Mouse (Mus musculus): Measurements from ENCODE around the gene Thoc5. TPM values are rescaled to one million over a fixed set of nuclear protein-coding genes. Genes with fewer than 3 reads are reported as not detected.

The Thoc5 gene
- total RNA-seq, 1 experiment = 47.5 TPM

GRCm38 (mm10) chr11:4921281-4921680 is 26.2 kb downstream of the Thoc5 start:
- Histone ChIP-seq H3K9ac (ENCODE audit: insufficient read depth, low read depth, low read length, poor library complexity, severe bottlenecking) (no peak overlapping the region), H3K4me1 (ENCODE audit: control insufficient read depth in 2 of 2, insufficient read depth in 2 of 2, low read length in 2 of 2, poor library complexity in 1 of 2) (no peaks in the 10 kb centered on the region), H3K27ac (ENCODE audit: insufficient read depth, low read depth, low read length, poor library complexity, severe bottlenecking) (no peak overlapping the region), H3K9me3 (ENCODE audit: control insufficient read depth, insufficient read depth, low read depth, low read length) (no peaks in the 10 kb centered on the region), H3K4me3 (ENCODE audit: insufficient read depth in 1 of 2, low read depth in 1 of 2, low read length in 2 of 2, poor library complexity in 1 of 2, severe bottlenecking in 1 of 2) (no peak overlapping the region), H3K36me3 (ENCODE audit: control insufficient read depth, insufficient read depth, low read length, poor library complexity, severe bottlenecking) (peaks cover 58% of the 10 kb centered on the region)
- no peak for TF ChIP-seq ZNF384 (IDR thresholded peaks at IDR 0.05; ENCODE audit: low read depth, low read length)
- TF ChIP-seq CHD2 (IDR thresholded peaks at IDR 0.05; ENCODE audit: low read depth, low read length) = no peak
- TF ChIP-seq ZC3H11A (IDR thresholded peaks at IDR 0.05; ENCODE audit: borderline replicate concordance, low read depth, low read length) = no peak
- no peak for TF ChIP-seq HCFC1 (IDR thresholded peaks at IDR 0.05; ENCODE audit: borderline replicate concordance, insufficient read depth, low read length)
- no peak for TF ChIP-seq MAFK (IDR thresholded peaks at IDR 0.05; ENCODE audit: insufficient read depth, low read depth, low read length)
- in situ Hi-C loops (cut with MboI; ENCODE audit: low sequenced_read_pairs in 2 of 2, unreplicated experiment in 2 of 2) = no loop called here
- no peak for DNase-seq (ENCODE audit: low read depth, low spot score)

- Histone ChIP-seq H3K9me3 (ENCODE audit: control insufficient read depth, insufficient read depth, low read depth, low read length) (no peaks in the 10 kb centered on the region), H3K36me3 (ENCODE audit: control insufficient read depth, insufficient read depth, low read length, poor library complexity, severe bottlenecking) (peaks cover 62% of the 10 kb centered on the region), H3K4me3 (ENCODE audit: insufficient read depth in 1 of 2, low read depth in 1 of 2, low read length in 2 of 2, poor library complexity in 1 of 2, severe bottlenecking in 1 of 2) (no peak overlapping the region), H3K27ac (ENCODE audit: insufficient read depth, low read depth, low read length, poor library complexity, severe bottlenecking) (no peak overlapping the region), H3K9ac (ENCODE audit: insufficient read depth, low read depth, low read length, poor library complexity, severe bottlenecking) (no peak overlapping the region), H3K4me1 (ENCODE audit: control insufficient read depth in 2 of 2, insufficient read depth in 2 of 2, low read length in 2 of 2, poor library complexity in 1 of 2) (no peaks in the 10 kb centered on the region)
- in situ Hi-C loops (cut with MboI; ENCODE audit: low sequenced_read_pairs in 2 of 2, unreplicated experiment in 2 of 2) = no loop called here
- TF ChIP-seq ZC3H11A (IDR thresholded peaks at IDR 0.05; ENCODE audit: borderline replicate concordance, low read depth, low read length) (no peak), CHD2 (IDR thresholded peaks at IDR 0.05; ENCODE audit: low read depth, low read length) (no peak), MAFK (IDR thresholded peaks at IDR 0.05; ENCODE audit: insufficient read depth, low read depth, low read length) (no peak), ZNF384 (IDR thresholded peaks at IDR 0.05; ENCODE audit: low read depth, low read length) (no peak), HCFC1 (IDR thresholded peaks at IDR 0.05; ENCODE audit: borderline replicate concordance, insufficient read depth, low read length) (no peak)
- DNase-seq (ENCODE audit: low read depth, low spot score) = no peak
Observed at GRCm38 (mm10) chr11:4921751-4922150, 26.6 kb downstream of the Thoc5 start.

GRCm38 (mm10) chr11:4927224-4927623 is 32.1 kb downstream of the Thoc5 start:
- Histone ChIP-seq H3K9me3 (ENCODE audit: control insufficient read depth, insufficient read depth, low read depth, low read length) (no peaks in the 10 kb centered on the region), H3K27ac (ENCODE audit: insufficient read depth, low read depth, low read length, poor library complexity, severe bottlenecking) (no peak overlapping the region), H3K4me3 (ENCODE audit: insufficient read depth in 1 of 2, low read depth in 1 of 2, low read length in 2 of 2, poor library complexity in 1 of 2, severe bottlenecking in 1 of 2) (no peak overlapping the region), H3K4me1 (ENCODE audit: control insufficient read depth in 2 of 2, insufficient read depth in 2 of 2, low read length in 2 of 2, poor library complexity in 1 of 2) (peaks cover 0 to 2% of the 10 kb centered on the region in 2 experiments; a peak in 1 of 4 replicates), H3K36me3 (ENCODE audit: control insufficient read depth, insufficient read depth, low read length, poor library complexity, severe bottlenecking) (peaks cover 37% of the 10 kb centered on the region), H3K9ac (ENCODE audit: insufficient read depth, low read depth, low read length, poor library complexity, severe bottlenecking) (no peak overlapping the region)
- DNase-seq (ENCODE audit: low read depth, low spot score) = no peak
- no peak for TF ChIP-seq ZNF384 (IDR thresholded peaks at IDR 0.05; ENCODE audit: low read depth, low read length)
- TF ChIP-seq MAFK (IDR thresholded peaks at IDR 0.05; ENCODE audit: insufficient read depth, low read depth, low read length) = no peak
- in situ Hi-C loops (cut with MboI; ENCODE audit: low sequenced_read_pairs in 2 of 2, unreplicated experiment in 2 of 2) = no loop called here

GRCm38 (mm10) chr11:4931009-4931601 is 36.0 kb downstream of the Thoc5 start:
- no peak for DNase-seq (ENCODE audit: low read depth, low spot score)
- peaks cover 2 to 3% of the 10 kb centered on the region in 2 experiments; a peak in 2 of 4 replicates for H3K4me1 ChIP-seq (ENCODE audit: control insufficient read depth in 2 of 2, insufficient read depth in 2 of 2, low read length in 2 of 2, poor library complexity in 1 of 2)
- no peak overlapping the region for H3K9ac ChIP-seq (ENCODE audit: insufficient read depth, low read depth, low read length, poor library complexity, severe bottlenecking)
- TF ChIP-seq CHD2 (IDR thresholded peaks at IDR 0.05; ENCODE audit: low read depth, low read length) = no peak
- peak; percentile 56; the same call in 1 of the 2 replicates for TF ChIP-seq MAFK (IDR thresholded peaks at IDR 0.05; ENCODE audit: insufficient read depth, low read depth, low read length)
- in situ Hi-C loops (cut with MboI; ENCODE audit: low sequenced_read_pairs in 2 of 2, unreplicated experiment in 2 of 2) = no loop called here
- no peaks in the 10 kb centered on the region for H3K9me3 ChIP-seq (ENCODE audit: control insufficient read depth, insufficient read depth, low read depth, low read length)
- no peak overlapping the region for H3K27ac ChIP-seq (ENCODE audit: insufficient read depth, low read depth, low read length, poor library complexity, severe bottlenecking)
- H3K4me3 ChIP-seq (ENCODE audit: insufficient read depth in 1 of 2, low read depth in 1 of 2, low read length in 2 of 2, poor library complexity in 1 of 2, severe bottlenecking in 1 of 2) = no peak overlapping the region
- H3K36me3 ChIP-seq (ENCODE audit: control insufficient read depth, insufficient read depth, low read length, poor library complexity, severe bottlenecking) = peaks cover 11% of the 10 kb centered on the region

DNA sequence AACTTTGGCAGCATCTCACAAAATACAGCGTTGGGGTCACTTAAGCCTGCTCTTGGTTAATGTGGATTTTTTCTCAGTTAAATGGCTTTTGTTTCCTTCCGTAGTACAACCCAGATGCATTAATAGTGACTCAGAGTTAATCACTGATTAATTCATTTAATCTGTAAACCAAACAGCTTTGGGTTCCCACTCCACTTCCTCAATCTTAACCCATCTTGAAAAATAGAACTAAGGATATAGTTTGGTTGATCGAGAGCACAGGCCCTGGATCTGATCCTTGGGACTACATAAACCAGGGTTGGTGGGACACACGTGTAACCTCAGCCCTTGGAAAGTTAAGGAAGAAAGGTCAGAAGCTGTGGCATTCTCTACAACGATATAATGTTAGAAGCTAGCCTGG is 41.1 kb downstream of the Thoc5 start:
- Histone ChIP-seq H3K9ac (ENCODE audit: insufficient read depth, low read depth, low read length, poor library complexity, severe bottlenecking) (no peak overlapping the region), H3K36me3 (ENCODE audit: control insufficient read depth, insufficient read depth, low read length, poor library complexity, severe bottlenecking) (peaks cover 11% of the 10 kb centered on the region), H3K4me3 (ENCODE audit: insufficient read depth in 1 of 2, low read depth in 1 of 2, low read length in 2 of 2, poor library complexity in 1 of 2, severe bottlenecking in 1 of 2) (no peak overlapping the region), H3K4me1 (ENCODE audit: control insufficient read depth in 2 of 2, insufficient read depth in 2 of 2, low read length in 2 of 2, poor library complexity in 1 of 2) (peaks cover 1 to 5% of the 10 kb centered on the region in 2 experiments; a peak in 2 of 4 replicates), H3K9me3 (ENCODE audit: control insufficient read depth, insufficient read depth, low read depth, low read length) (no peaks in the 10 kb centered on the region), H3K27ac (ENCODE audit: insufficient read depth, low read depth, low read length, poor library complexity, severe bottlenecking) (no peak overlapping the region)
- TF ChIP-seq CHD2 (IDR thresholded peaks at IDR 0.05; ENCODE audit: low read depth, low read length) (no peak), MAFK (IDR thresholded peaks at IDR 0.05; ENCODE audit: insufficient read depth, low read depth, low read length) (no peak)
- no peak for DNase-seq (ENCODE audit: low read depth, low spot score)
- in situ Hi-C loops (cut with MboI; ENCODE audit: low sequenced_read_pairs in 2 of 2, unreplicated experiment in 2 of 2) = no loop called here

Data from ES-E14 (cell line).